Mouse (Mus musculus) brain, embryonic 14.5 days (tissue): ENCODE data around the gene Fstl4. TPM values are rescaled to one million over a fixed set of nuclear protein-coding genes. Genes with fewer than 3 reads are reported as not detected.

Experiments used
- DNase-seq: peaks from one replicate; pipeline ENCODE4 v3.0.0-alpha.2; 2011; ENCODE audit warnings: low read depth
- CTCF ChIP-seq: fragments of 200-500 bp; IDR thresholded peaks from 2 replicates; pipeline ENCODE4 v1.5.1; 2012; ENCODE audit warnings: inconsistent platforms, mild to moderate bottlenecking, moderate library complexity, borderline replicate concordance; ENCODE audit not compliant: insufficient read depth, insufficient read length; ENCODE audit errors: extremely low read depth
- POLR2A ChIP-seq: fragments of 200-500 bp; IDR thresholded peaks from 2 replicates; pipeline ENCODE4 v1.6.1; 2012; ENCODE audit warnings: mild to moderate bottlenecking, inconsistent platforms, borderline replicate concordance; ENCODE audit not compliant: poor library complexity, insufficient read depth, insufficient read length, severe bottlenecking; ENCODE audit errors: extremely low read depth
- polyA plus RNA-seq: library from polyadenylated mRNA; depleted of rRNA; stranded (reverse); fragments of >200 nt; gene quantifications from 2 replicates; pipeline ENCODE4 v1.2.3, GENCODE M21; 2012

Gene Fstl4
- polyA plus RNA-seq, 1 experiment: 3.1 TPM

DNA sequence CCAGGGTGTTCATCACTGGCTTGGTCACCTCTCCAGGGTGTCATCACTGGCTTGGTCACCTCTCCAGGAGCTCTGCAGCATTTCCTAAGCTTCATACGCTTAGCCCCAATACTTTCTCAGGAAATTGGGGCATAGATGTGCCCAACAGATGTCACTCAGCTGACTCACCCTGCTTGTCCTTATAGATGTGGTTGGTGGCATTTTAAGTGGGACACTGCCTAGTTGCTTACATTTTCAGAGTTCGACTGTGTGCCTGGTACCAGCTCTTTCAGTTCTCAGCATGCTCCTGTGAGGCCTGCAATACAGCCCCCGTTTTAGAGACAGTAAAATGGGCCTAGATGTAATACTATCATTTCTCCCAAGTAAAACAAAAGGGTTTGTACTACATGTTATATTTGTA lies 8.6 kb downstream of the Fstl4 start:
- TF ChIP-seq POLR2A (no peak), CTCF (no peak)
- no peak for DNase-seq

DNA sequence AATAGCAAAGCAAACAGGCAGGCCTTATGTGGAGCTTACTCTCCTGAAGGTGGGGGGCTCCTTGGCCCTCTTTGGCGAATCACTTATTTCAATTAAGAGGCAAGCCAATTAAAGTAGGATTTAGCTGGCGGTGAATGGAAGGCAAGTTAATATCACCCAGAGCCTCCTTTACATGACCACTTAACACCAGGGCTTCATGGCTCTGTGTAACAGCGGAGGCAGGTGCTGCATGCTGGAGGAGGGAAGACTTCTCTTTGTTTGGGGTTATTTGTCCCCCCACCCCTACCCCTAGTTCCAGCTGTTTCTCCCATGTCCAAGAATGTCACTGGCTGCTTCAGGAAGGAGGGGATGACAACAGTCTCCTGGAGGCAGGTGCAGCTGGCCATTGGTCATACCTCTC lies 10.9 kb downstream of the Fstl4 start:
- TF ChIP-seq CTCF (no peak), POLR2A (no peak)
- peak; percentile 72 for DNase-seq

DNA sequence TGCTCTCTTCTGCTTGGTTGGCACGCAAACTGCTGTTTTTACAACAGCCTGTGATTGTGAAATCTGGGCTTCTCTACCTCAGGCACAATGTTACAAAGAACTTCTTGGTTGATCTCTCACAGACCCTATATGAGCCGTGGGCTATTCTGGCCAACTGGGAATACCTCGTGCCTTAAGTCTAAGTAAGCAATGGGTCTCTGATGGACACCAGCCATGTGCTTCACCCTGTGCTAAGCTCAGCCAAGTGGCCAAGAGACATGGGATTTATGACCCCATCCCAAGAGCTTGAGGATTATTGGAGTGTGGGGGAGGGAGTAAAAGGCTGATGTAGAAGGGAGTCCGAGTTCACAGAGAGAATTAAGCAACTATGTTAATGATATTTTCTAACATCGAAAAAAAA lies 18.0 kb downstream of the Fstl4 start:
- DNase-seq: no peak
- TF ChIP-seq CTCF (no peak), POLR2A (no peak)

DNA sequence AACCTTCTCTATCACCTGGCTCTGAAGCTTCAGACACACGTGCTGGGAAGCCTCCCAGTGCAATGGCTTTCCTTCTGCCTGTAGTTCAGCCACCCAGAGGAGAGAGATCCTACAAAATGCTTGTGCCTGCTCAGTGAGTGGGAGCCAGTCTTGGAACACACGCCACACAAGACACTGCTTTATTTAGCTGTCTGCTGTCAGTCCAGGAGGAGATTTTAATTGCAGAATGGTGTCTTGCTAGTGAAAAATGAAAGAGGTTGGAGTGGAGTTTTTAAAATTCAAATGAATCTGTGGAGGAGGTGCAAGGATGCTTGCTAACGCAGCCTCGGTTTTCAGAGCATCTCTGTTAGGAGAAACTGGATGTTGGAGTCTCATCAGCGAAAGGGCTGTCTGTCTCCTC lies 29.9 kb downstream of the Fstl4 start:
- TF ChIP-seq CTCF: no peak
- no peak for TF ChIP-seq POLR2A
- no peak for DNase-seq

DNA sequence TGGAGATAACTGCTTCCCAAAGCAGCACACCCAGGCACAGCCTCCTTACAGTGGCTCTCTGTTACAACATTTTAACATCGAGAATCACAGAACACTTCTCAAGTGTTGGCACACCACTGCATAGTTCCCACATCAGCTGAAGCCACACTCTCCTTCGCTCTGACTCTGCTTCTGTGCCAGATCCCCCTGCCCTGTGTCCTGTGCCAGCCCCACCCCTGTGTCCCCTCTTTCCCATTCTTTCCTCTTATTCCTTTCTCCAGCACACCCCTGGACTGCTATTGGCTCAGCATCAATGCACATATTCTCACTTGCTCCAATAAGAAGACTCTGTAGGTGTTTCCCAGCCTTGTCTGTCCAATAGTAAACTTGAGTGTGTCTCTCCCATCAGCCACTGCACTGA lies 45.1 kb downstream of the Fstl4 start:
- no peak for DNase-seq
- TF ChIP-seq POLR2A (no peak), CTCF (no peak)

- TF ChIP-seq POLR2A (no peak), CTCF (no peak)
- DNase-seq: no peak
Measured at GRCm38 (mm10) chr11:52816004-52816403, 51.6 kb downstream of the Fstl4 start.

DNA sequence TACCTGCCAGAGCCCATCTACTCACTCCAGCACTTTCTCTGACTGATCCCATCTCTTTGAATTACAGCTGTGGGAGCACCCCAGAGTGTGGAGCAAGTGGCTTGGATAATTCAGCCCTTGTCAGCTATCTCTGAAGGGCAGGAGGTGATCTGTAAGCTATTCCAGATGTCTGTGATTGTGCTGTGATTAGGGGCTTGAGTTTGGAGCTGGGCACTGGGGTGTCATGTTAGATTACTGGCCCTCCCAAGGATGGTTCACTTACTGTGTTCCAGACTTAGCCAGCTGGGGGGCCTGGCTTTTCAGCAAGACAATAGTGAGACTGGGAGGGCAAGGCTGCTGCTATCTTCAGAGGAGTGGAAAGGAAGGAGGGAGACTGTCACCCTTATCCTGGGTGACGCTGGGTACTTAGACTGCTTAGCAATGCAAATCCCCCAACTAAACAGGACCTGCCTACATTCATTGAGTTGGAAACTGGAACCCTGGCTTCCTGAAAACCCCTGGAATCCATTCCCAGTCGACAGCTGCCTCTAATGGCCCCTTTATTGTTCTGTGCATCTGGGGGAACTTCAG lies 56.0 kb downstream of the Fstl4 start:
- peak; percentile 33 for DNase-seq
- no peak for TF ChIP-seq CTCF
- no peak for TF ChIP-seq POLR2A

- no peak for DNase-seq
- no peak for TF ChIP-seq CTCF
- no peak for TF ChIP-seq POLR2A
Measured at GRCm38 (mm10) chr11:52826591-52826990, 62.2 kb downstream of the Fstl4 start.

GRCm38 (mm10) chr11:52831631-52832310 lies 67.3 kb downstream of the Fstl4 start:
- DNase-seq: peak; percentile 47
- TF ChIP-seq CTCF (no peak), POLR2A (no peak)

- DNase-seq: no peak
- no peak for TF ChIP-seq CTCF
- no peak for TF ChIP-seq POLR2A
Measured at GRCm38 (mm10) chr11:52832311-52832675, 67.9 kb downstream of the Fstl4 start.

GRCm38 (mm10) chr11:52848691-52849090 lies 84.3 kb downstream of the Fstl4 start:
- TF ChIP-seq CTCF (no peak), POLR2A (no peak)
- no peak for DNase-seq

GRCm38 (mm10) chr11:52850071-52850470 lies 85.6 kb downstream of the Fstl4 start:
- peak; percentile 2 for DNase-seq
- TF ChIP-seq CTCF (no peak), POLR2A (no peak)

DNA sequence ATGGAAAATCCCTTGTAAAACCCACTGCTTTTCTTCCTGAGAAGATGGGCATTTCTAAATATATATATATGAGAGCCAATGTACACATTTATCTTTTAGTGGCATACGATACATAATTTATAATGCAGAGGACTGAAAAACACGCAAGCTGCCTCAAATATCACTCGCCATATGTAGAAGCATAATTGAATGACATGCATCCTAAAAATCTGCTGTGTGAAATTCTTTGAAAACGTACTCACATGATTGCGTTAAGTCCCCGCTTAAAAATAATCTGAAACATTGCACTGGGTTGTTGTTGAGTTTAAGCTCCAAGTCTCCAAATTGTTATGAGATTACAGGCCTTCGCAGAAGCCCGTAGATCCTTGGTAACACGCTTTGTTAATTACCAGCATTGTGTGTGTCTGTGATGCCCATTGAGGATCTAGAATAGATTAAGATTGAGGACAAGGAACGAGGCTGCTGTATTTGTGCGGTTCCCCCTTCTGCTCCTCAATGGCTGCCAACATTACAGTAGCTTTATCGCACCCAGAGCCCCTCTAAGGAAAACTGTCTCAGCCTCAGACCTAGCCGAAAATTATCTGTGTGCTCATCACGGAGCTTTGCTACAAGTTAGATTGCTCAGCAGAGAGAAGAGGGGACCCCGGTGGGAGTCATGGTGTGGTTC lies 108.5 kb downstream of the Fstl4 start:
- DNase-seq: peak; percentile 64
- TF ChIP-seq CTCF (no peak), POLR2A (no peak)
